15 mouse cellular contexts compared by ENCODE assay signal in genomic region chr13:53471411-53471810, GRCm38 (mm10). TPM values are rescaled to one million over a fixed set of nuclear protein-coding genes. Genes with fewer than 3 reads are reported as not detected.
A peak's percentile ranks its signal among the peaks of the same experiment; 100 is the strongest.
DNase-seq lines count a peak whose midpoint lies in the region; ATAC-seq lines count a peak whose summit lies in the region.
"Had no signal": no experiment of that assay in that cellular context is flagged by ENCODE, and none has a peak within 500 bp of the region (broad histone marks: within the 10 kb centered on the region; RNA-seq: fewer than 3 reads in every experiment).

No protein-coding gene starts in this region.

- peaks cover 100% of the 10 kb centered on the region for H3K27me3 ChIP-seq in forebrain, embryonic 10.5 days (ENCODE audit: poor library complexity, severe bottlenecking)
- H3K27me3 ChIP-seq in forebrain, embryonic 13.5 days, result peaks cover 99% of the 10 kb centered on the region
- H3K27me3 ChIP-seq in kidney, embryonic 16.5 days (ENCODE audit: insufficient read depth, low read length), result peaks cover 95% of the 10 kb centered on the region
- peaks cover 98% of the 10 kb centered on the region for H3K27me3 ChIP-seq in hindbrain, embryonic 13.5 days
- H3K27me3 ChIP-seq in neural tube, embryonic 12.5 days (replicated peaks), result peaks cover 80% of the 10 kb centered on the region

- peak overlapping the region; percentile 57 for H3K4me3 ChIP-seq in forebrain, embryonic 10.5 days
- H3K4me3 ChIP-seq in forebrain, embryonic 13.5 days, result no peak overlapping the region
- peak overlapping the region; percentile 57 for H3K4me3 ChIP-seq in kidney, embryonic 16.5 days (ENCODE audit: low read length)
- H3K4me3 ChIP-seq in hindbrain, embryonic 13.5 days, result peak overlapping the region; percentile 49
- peak overlapping the region; percentile 58 for H3K4me3 ChIP-seq in neural tube, embryonic 12.5 days

- H3K9me3 ChIP-seq in forebrain, embryonic 10.5 days, result no peaks in the 10 kb centered on the region
- H3K9me3 ChIP-seq in forebrain, embryonic 13.5 days (replicated peaks), result no peaks in the 10 kb centered on the region
- H3K9me3 ChIP-seq in kidney, embryonic 16.5 days (ENCODE audit: low read length), result no peaks in the 10 kb centered on the region
- H3K9me3 ChIP-seq in hindbrain, embryonic 13.5 days, result no peaks in the 10 kb centered on the region
- no peaks in the 10 kb centered on the region for H3K9me3 ChIP-seq in neural tube, embryonic 12.5 days

- H3K4me1 ChIP-seq in forebrain, embryonic 10.5 days, result peaks cover 76% of the 10 kb centered on the region
- H3K4me1 ChIP-seq in forebrain, embryonic 13.5 days, result peaks cover 28% of the 10 kb centered on the region
- peaks cover 19% of the 10 kb centered on the region for H3K4me1 ChIP-seq in kidney, embryonic 16.5 days (ENCODE audit: insufficient read depth, low read length)
- peaks cover 32% of the 10 kb centered on the region for H3K4me1 ChIP-seq in hindbrain, embryonic 13.5 days (replicated peaks)
- peaks cover 40% of the 10 kb centered on the region for H3K4me1 ChIP-seq in neural tube, embryonic 12.5 days

- H3K4me2 ChIP-seq in forebrain, embryonic 13.5 days, result no peak overlapping the region
- H3K4me2 ChIP-seq in kidney, embryonic 16.5 days (replicated peaks; ENCODE audit: low read depth, low read length), result no peak overlapping the region
- H3K4me2 ChIP-seq in hindbrain, embryonic 13.5 days, result peak overlapping the region; percentile 80
- peak overlapping the region; percentile 84 for H3K4me2 ChIP-seq in neural tube, embryonic 12.5 days (replicated peaks)

- 3% methylated on average over 6 of the region's 6 CpGs for WGBS in forebrain, embryonic 10.5 days
- WGBS in forebrain, embryonic 13.5 days, result 7% methylated on average over 6 of the region's 6 CpGs
- 8% methylated on average over 6 of the region's 6 CpGs for WGBS in kidney, embryonic 16.5 days
- 5% methylated on average over 6 of the region's 6 CpGs for WGBS in hindbrain, embryonic 13.5 days
- 8% methylated on average over 6 of the region's 6 CpGs for WGBS in neural tube, embryonic 12.5 days

- H3K9ac ChIP-seq in forebrain, embryonic 13.5 days, result no peak overlapping the region
- H3K9ac ChIP-seq in kidney, embryonic 16.5 days (replicated peaks; ENCODE audit: low read length), result no peak overlapping the region
- peak overlapping the region; percentile 71; the same call in 1 of the 2 replicates for H3K9ac ChIP-seq in hindbrain, embryonic 13.5 days
- peak overlapping the region; percentile 71; the same call in 1 of the 2 replicates for H3K9ac ChIP-seq in neural tube, embryonic 12.5 days

- no peaks in the 10 kb centered on the region for H3K36me3 ChIP-seq in forebrain, embryonic 10.5 days (replicated peaks)
- H3K36me3 ChIP-seq in forebrain, embryonic 13.5 days (ENCODE audit: poor library complexity, severe bottlenecking), result no peaks in the 10 kb centered on the region
- H3K36me3 ChIP-seq in kidney, embryonic 16.5 days (ENCODE audit: insufficient read depth, low read length), result no peaks in the 10 kb centered on the region
- no peaks in the 10 kb centered on the region for H3K36me3 ChIP-seq in hindbrain, embryonic 13.5 days
- no peaks in the 10 kb centered on the region for H3K36me3 ChIP-seq in neural tube, embryonic 12.5 days

- H3K27ac ChIP-seq in forebrain, embryonic 10.5 days, result peak overlapping the region; percentile 75; the same call in 1 of the 2 replicates
- H3K27ac ChIP-seq in forebrain, embryonic 13.5 days, result no peak overlapping the region
- H3K27ac ChIP-seq in kidney, embryonic 16.5 days (ENCODE audit: low read length), result no peak overlapping the region
- no peak overlapping the region for H3K27ac ChIP-seq in hindbrain, embryonic 13.5 days
- no peak overlapping the region for H3K27ac ChIP-seq in neural tube, embryonic 12.5 days

- ATAC-seq in forebrain, embryonic 13.5 days, result no peak
- ATAC-seq in kidney, embryonic 16.5 days (ENCODE audit: low FRiP score, low TSS enrichment), result no peak
- no peak for ATAC-seq in hindbrain, embryonic 13.5 days (ENCODE audit: low FRiP score)
- ATAC-seq in neural tube, embryonic 12.5 days (ENCODE audit: low FRiP score, low read depth), result no peak
- ATAC-seq: inflammation-experienced regulatory T-cells, adult 6 months had no signal

- no peak for DNase-seq in forebrain, embryonic 10.5 days (ENCODE audit: extremely low spot score, low spot score)
- no peak for DNase-seq in kidney, adult 11 months
- no peak for DNase-seq in gastrocnemius, adult 18-20 months (ENCODE audit: low spot score)
- no peak for DNase-seq in layer of hippocampus, adult 8-10 months (ENCODE audit: low spot score in 2 of 2)
- DNase-seq: adrenal gland, adult 8-10 months; cerebellum, adult 18-20 months; layer of hippocampus, postnatal 36 days; right cerebral cortex, postnatal 4 days; thymus, adult 2 months had no signal

RNA-seq across cellular contexts. Expression of gene Msx2, which starts 1.5 kb away (rescaled TPM):
- polyA plus RNA-seq in forebrain, embryonic 10.5 days (2016; fragmentation: Nextera tagmentation; extraction: Ambion mirVana), result 17.3 and 19.7 TPM in 2 replicates
- polyA plus RNA-seq in forebrain, embryonic 13.5 days (2015; fragmentation: Nextera tagmentation; extraction: Ambion mirVana), result 1.2 and 1.8 TPM in 2 replicates
- polyA plus RNA-seq in kidney, embryonic 16.5 days (2015; fragmentation: Nextera tagmentation; extraction: Ambion mirVana), result 1.6 and 1.9 TPM in 2 replicates
- polyA plus RNA-seq in hindbrain, embryonic 13.5 days (2015; fragmentation: Nextera tagmentation; extraction: Ambion mirVana), result 7.5 and 8.3 TPM in 2 replicates
- polyA plus RNA-seq in neural tube, embryonic 12.5 days (2016; fragmentation: Nextera tagmentation; extraction: Ambion mirVana), result 11.3 and 15.0 TPM in 2 replicates
- total RNA-seq in gastrocnemius, adult 18-20 months (2021), result not detected
- total RNA-seq in layer of hippocampus, adult 8-10 months (2022), result under 1 TPM; 0.16 to 0.70 (median 0.45) TPM
- polyA plus RNA-seq: liver, embryonic 16.5 days had no signal

Comparison
In these comparisons a context has a peak if more than half of its experiments do, and no peak if none do; other contexts are left out.
1. H3K4me2 ChIP-seq: peak in hindbrain, embryonic 13.5 days (single experiment) and neural tube, embryonic 12.5 days (single experiment); none in forebrain, embryonic 13.5 days (single experiment) and kidney, embryonic 16.5 days (single experiment).
2. H3K9ac ChIP-seq: peak in hindbrain, embryonic 13.5 days (single experiment) and neural tube, embryonic 12.5 days (single experiment); none in forebrain, embryonic 13.5 days (single experiment) and kidney, embryonic 16.5 days (single experiment).